Mouse (Mus musculus) midbrain, embryonic 13.5 days (tissue): Measurements from ENCODE around the gene Lcmt2. TPM values are rescaled to one million over a fixed set of nuclear protein-coding genes. Genes with fewer than 3 reads are reported as not detected.

ENCODE experiments used
- ATAC-seq: fragments of 200-750 bp; cut with Nextera tagmentation; 2 replicates; pipeline ENCODE4 v1.8.0; 2017; ENCODE audit warnings: mild to moderate bottlenecking, moderate TSS enrichment, moderate library complexity
- H3K27ac ChIP-seq: fragments of 300-500 bp; sonication (generic); 2 replicates; pipeline ENCODE4 v1.5.1; 2015; ENCODE audit warnings: inconsistent platforms, mild to moderate bottlenecking, moderate library complexity
- H3K27me3 ChIP-seq: fragments of 300-500 bp; sonication (generic); 2 replicates; pipeline ENCODE4 v1.6.1; 2015; ENCODE audit warnings: mild to moderate bottlenecking, inconsistent platforms
- H3K36me3 ChIP-seq: fragments of 300-500 bp; sonication (generic); 2 replicates; pipeline ENCODE4 v1.6.1; 2015; ENCODE audit warnings: mild to moderate bottlenecking, inconsistent platforms
- H3K4me1 ChIP-seq: fragments of 300-500 bp; sonication (generic); replicated peaks from 2 replicates; pipeline ENCODE4 v1.6.1; 2015; ENCODE audit warnings: inconsistent platforms
- H3K4me2 ChIP-seq: fragments of 300-500 bp; sonication (generic); replicated peaks from 2 replicates; pipeline ENCODE4 v1.6.1; 2015; ENCODE audit warnings: moderate library complexity, mild to moderate bottlenecking, inconsistent platforms
- H3K4me3 ChIP-seq: fragments of 300-500 bp; sonication (generic); replicated peaks from 2 replicates; pipeline ENCODE4 v1.5.1; 2015; ENCODE audit warnings: mild to moderate bottlenecking, inconsistent platforms
- H3K9ac ChIP-seq: fragments of 300-500 bp; sonication (generic); replicated peaks from 2 replicates; pipeline ENCODE4 v1.6.1; 2015; ENCODE audit warnings: mild to moderate bottlenecking, inconsistent platforms
- H3K9me3 ChIP-seq: fragments of 300-500 bp; sonication (generic); 2 replicates; pipeline ENCODE4 v1.6.1; 2016; ENCODE audit warnings: mild to moderate bottlenecking, inconsistent platforms
- WGBS: fragments of 180-500 bp; shearing (Covaris S2); methylation state at CpG from one replicate; pipeline ENCODE4 v1.1.7; 2015; 5-methylcytosine and 5-hydroxymethylcytosine counted together
- polyA plus RNA-seq: library from polyadenylated mRNA; unstranded; fragments of >200 nt; fragmentation: Nextera tagmentation; extraction: Ambion mirVana; gene quantifications from 2 replicates; pipeline ENCODE4 v1.2.1, GENCODE M21; 2015

Gene Lcmt2
- polyA plus RNA-seq: 26.1 and 26.3 TPM in 2 replicates

- Histone ChIP-seq H3K4me1 (peaks cover 41% of the 10 kb centered on the region), H3K36me3 (peaks cover 32% of the 10 kb centered on the region), H3K4me2 (peak within 1 kb of the TSS; percentile 83), H3K9me3 (no peaks in the 10 kb centered on the region), H3K4me3 (peak within 1 kb of the TSS; percentile 79), H3K27me3 (no peaks in the 10 kb centered on the region), H3K9ac (peak within 1 kb of the TSS; percentile 85), H3K27ac (peak within 1 kb of the TSS; percentile 97)
- under 1% methylated on average over 87 of the region's 87 CpGs for WGBS
- ATAC-seq: peak; percentile 96
Observed at GRCm38 (mm10) chr2:121140018-121140882, at the start of gene Lcmt2, which contains the start of gene Adal. Lcmt2 (minus strand) TSS chr2:121140653. Adal (plus strand) TSS chr2:121140428.

- no peak overlapping the region for H3K4me3 ChIP-seq
- no peaks in the 10 kb centered on the region for H3K9me3 ChIP-seq
- H3K27me3 ChIP-seq: no peaks in the 10 kb centered on the region
- WGBS: 74% methylated on average over 1 of the region's 1 CpGs
- H3K9ac ChIP-seq: no peak overlapping the region
- H3K36me3 ChIP-seq: peaks cover 89% of the 10 kb centered on the region
- no peak for ATAC-seq
- H3K27ac ChIP-seq: no peak overlapping the region
- no peaks in the 10 kb centered on the region for H3K4me1 ChIP-seq
- H3K4me2 ChIP-seq: no peak overlapping the region
Observed at GRCm38 (mm10) chr2:121188530-121188929, 48.1 kb upstream of the Lcmt2 start.

- H3K4me3 ChIP-seq: no peak overlapping the region
- H3K4me2 ChIP-seq: no peak overlapping the region
- H3K9me3 ChIP-seq: no peaks in the 10 kb centered on the region
- no peak overlapping the region for H3K9ac ChIP-seq
- no peak overlapping the region for H3K27ac ChIP-seq
- no peaks in the 10 kb centered on the region for H3K27me3 ChIP-seq
- peaks cover 69% of the 10 kb centered on the region for H3K36me3 ChIP-seq
- ATAC-seq: no peak
- H3K4me1 ChIP-seq: no peaks in the 10 kb centered on the region
- 95% methylated on average over 7 of the region's 7 CpGs for WGBS
Observed at GRCm38 (mm10) chr2:121184142-121184541, 43.7 kb upstream of the Lcmt2 start.

- no peak overlapping the region for H3K4me3 ChIP-seq
- no peaks in the 10 kb centered on the region for H3K9me3 ChIP-seq
- H3K27me3 ChIP-seq: no peaks in the 10 kb centered on the region
- H3K36me3 ChIP-seq: peaks cover 69% of the 10 kb centered on the region
- 91% methylated on average over 5 of the region's 5 CpGs for WGBS
- H3K4me2 ChIP-seq: no peak overlapping the region
- ATAC-seq: no peak
- no peak overlapping the region for H3K9ac ChIP-seq
- H3K4me1 ChIP-seq: no peaks in the 10 kb centered on the region
- no peak overlapping the region for H3K27ac ChIP-seq
Observed at GRCm38 (mm10) chr2:121183431-121183830, 43.0 kb upstream of the Lcmt2 start.

- ATAC-seq: no peak
- Histone ChIP-seq H3K4me3 (no peak overlapping the region), H3K9me3 (no peaks in the 10 kb centered on the region), H3K36me3 (peaks cover 73% of the 10 kb centered on the region), H3K9ac (no peak overlapping the region), H3K4me2 (no peak overlapping the region), H3K4me1 (no peaks in the 10 kb centered on the region), H3K27me3 (no peaks in the 10 kb centered on the region), H3K27ac (no peak overlapping the region)
- 99% methylated on average over 3 of the region's 3 CpGs for WGBS
Observed at GRCm38 (mm10) chr2:121178828-121179479, 38.5 kb upstream of the Lcmt2 start.

- peak; percentile 96 for ATAC-seq
- Histone ChIP-seq H3K9ac (peak within 1 kb of the TSS; percentile 73), H3K36me3 (peaks cover 30% of the 10 kb centered on the region), H3K9me3 (no peaks in the 10 kb centered on the region), H3K4me1 (peaks cover 39% of the 10 kb centered on the region), H3K4me2 (peak within 1 kb of the TSS; percentile 89), H3K27me3 (no peaks in the 10 kb centered on the region), H3K4me3 (peak within 1 kb of the TSS; percentile 59), H3K27ac (peak within 1 kb of the TSS; percentile 83)
- under 1% methylated on average over 66 of the region's 66 CpGs for WGBS
Observed at GRCm38 (mm10) chr2:121170980-121171742, 30.7 kb upstream of the Lcmt2 start, which contains the start of gene Zscan29. Zscan29 (minus strand) TSS chr2:121171125.

- H3K27ac ChIP-seq: peak within 1 kb of the TSS; percentile 83
- under 1% methylated on average over 38 of the region's 38 CpGs for WGBS
- peaks cover 29% of the 10 kb centered on the region for H3K36me3 ChIP-seq
- H3K9me3 ChIP-seq: no peaks in the 10 kb centered on the region
- H3K4me1 ChIP-seq: peaks cover 39% of the 10 kb centered on the region
- H3K4me3 ChIP-seq: peak within 1 kb of the TSS; percentile 59
- peak within 1 kb of the TSS; percentile 73 for H3K9ac ChIP-seq
- no peaks in the 10 kb centered on the region for H3K27me3 ChIP-seq
- peak within 1 kb of the TSS; percentile 89 for H3K4me2 ChIP-seq
- no peak for ATAC-seq
Observed at GRCm38 (mm10) chr2:121170481-121170971, 30.1 kb upstream of the Lcmt2 start, which contains the start of gene Tubgcp4. Tubgcp4 (plus strand) TSS chr2:121170654.

- Histone ChIP-seq H3K4me2 (peak overlapping the region; percentile 89), H3K36me3 (peaks cover 22% of the 10 kb centered on the region), H3K9ac (peak overlapping the region; percentile 73), H3K4me3 (peak overlapping the region; percentile 59), H3K4me1 (peaks cover 39% of the 10 kb centered on the region), H3K9me3 (no peaks in the 10 kb centered on the region), H3K27ac (no peak overlapping the region), H3K27me3 (no peaks in the 10 kb centered on the region)
- ATAC-seq: no peak
- 7% methylated on average over 9 of the region's 9 CpGs for WGBS
Observed at GRCm38 (mm10) chr2:121169902-121170301, 29.4 kb upstream of the Lcmt2 start.

GRCm38 (mm10) chr2:121169173-121169572 is 28.7 kb upstream of the Lcmt2 start:
- ATAC-seq: no peak
- Histone ChIP-seq H3K9me3 (no peaks in the 10 kb centered on the region), H3K27ac (no peak overlapping the region), H3K9ac (peak overlapping the region; percentile 73), H3K36me3 (peaks cover 21% of the 10 kb centered on the region), H3K4me3 (peak overlapping the region; percentile 59), H3K27me3 (no peaks in the 10 kb centered on the region), H3K4me1 (peaks cover 39% of the 10 kb centered on the region), H3K4me2 (peak overlapping the region; percentile 89)
- 66% methylated on average over 4 of the region's 4 CpGs for WGBS

GRCm38 (mm10) chr2:121153100-121153499 is 12.6 kb upstream of the Lcmt2 start:
- peaks cover 52% of the 10 kb centered on the region for H3K36me3 ChIP-seq
- no peaks in the 10 kb centered on the region for H3K4me1 ChIP-seq
- no peak for ATAC-seq
- no peak overlapping the region for H3K9ac ChIP-seq
- H3K27ac ChIP-seq: no peak overlapping the region
- WGBS: 90% methylated on average over 3 of the region's 3 CpGs
- H3K9me3 ChIP-seq: no peaks in the 10 kb centered on the region
- no peak overlapping the region for H3K4me2 ChIP-seq
- H3K4me3 ChIP-seq: no peak overlapping the region
- no peaks in the 10 kb centered on the region for H3K27me3 ChIP-seq

- H3K9ac ChIP-seq: no peak overlapping the region
- no peaks in the 10 kb centered on the region for H3K9me3 ChIP-seq
- H3K36me3 ChIP-seq: peaks cover 50% of the 10 kb centered on the region
- no peak overlapping the region for H3K4me2 ChIP-seq
- 88% methylated on average over 5 of the region's 5 CpGs for WGBS
- no peak overlapping the region for H3K27ac ChIP-seq
- H3K4me1 ChIP-seq: no peaks in the 10 kb centered on the region
- ATAC-seq: no peak
- H3K4me3 ChIP-seq: no peak overlapping the region
- H3K27me3 ChIP-seq: no peaks in the 10 kb centered on the region
Observed at GRCm38 (mm10) chr2:121149679-121150078, 9.2 kb upstream of the Lcmt2 start.
